Mouse (Mus musculus): ENCODE measurements around the gene Hps3. TPM values are rescaled to one million over a fixed set of nuclear protein-coding genes. Genes with fewer than 3 reads are reported as not detected.

The Hps3 gene
- polyA plus RNA-seq, 1 experiment = 17.4 TPM

DNA sequence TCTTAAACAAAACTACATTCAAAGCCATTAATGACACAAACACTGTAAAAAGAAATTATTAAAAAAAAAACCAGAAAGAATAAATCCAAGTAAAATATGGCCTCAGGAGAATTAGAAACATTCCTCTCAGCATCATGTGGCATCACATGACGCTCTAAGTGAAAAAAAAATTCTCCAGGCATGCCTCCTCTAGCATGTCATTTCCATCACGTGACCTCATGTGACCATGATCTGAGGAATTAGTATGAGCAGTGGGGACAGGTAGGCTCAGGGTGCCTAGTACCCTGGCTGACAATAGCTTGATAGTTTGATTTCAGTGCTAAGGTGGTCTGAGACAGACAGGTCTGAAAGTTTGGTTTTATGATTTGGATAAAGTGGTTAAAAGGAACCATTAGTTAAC, 54.0 kb downstream of the Hps3 start:
- Histone ChIP-seq H3K27ac (ENCODE audit: insufficient read depth, low read length) (no peak overlapping the region), H3K27me3 (ENCODE audit: control insufficient read depth, insufficient read depth, low read length) (no peaks in the 10 kb centered on the region), H3K4me1 (ENCODE audit: control insufficient read depth, insufficient read depth, low read length) (no peaks in the 10 kb centered on the region), H3K4me3 (replicated peaks; ENCODE audit: insufficient read depth, low read depth, low read length) (no peak overlapping the region)
- WGBS = 79% methylated on average over 2 of the region's 2 CpGs
- no peak for TF ChIP-seq POLR2A (IDR thresholded peaks at IDR 0.05; ENCODE audit: borderline replicate concordance, insufficient read depth, low read length)
- no peak for TF ChIP-seq CTCF (IDR thresholded peaks at IDR 0.05; ENCODE audit: borderline replicate concordance, insufficient read depth, low read depth, low read length)
- no peak for DNase-seq

DNA sequence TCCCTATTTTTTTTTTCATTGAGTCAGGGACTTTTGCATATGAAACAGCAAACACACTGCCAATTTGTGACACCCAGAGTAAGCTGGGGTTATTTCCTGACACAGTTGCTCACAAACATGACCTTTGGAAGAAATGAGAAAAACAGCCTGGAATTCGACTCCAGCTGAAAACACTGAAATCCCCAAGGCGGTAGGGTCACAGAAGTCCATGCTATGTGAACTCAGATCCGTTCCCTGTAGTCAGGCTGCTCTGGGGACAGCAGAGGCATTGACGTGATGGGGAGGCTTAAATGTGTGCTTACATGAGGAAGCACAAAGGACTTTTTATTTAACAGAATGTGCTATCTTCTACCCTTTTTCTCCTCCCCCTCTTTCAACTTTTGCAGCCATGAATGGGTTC, 56.6 kb downstream of the Hps3 start:
- no peak for TF ChIP-seq POLR2A (IDR thresholded peaks at IDR 0.05; ENCODE audit: borderline replicate concordance, insufficient read depth, low read length)
- no peak for TF ChIP-seq CTCF (IDR thresholded peaks at IDR 0.05; ENCODE audit: borderline replicate concordance, insufficient read depth, low read depth, low read length)
- no peak overlapping the region for H3K27ac ChIP-seq (ENCODE audit: insufficient read depth, low read length)
- no peaks in the 10 kb centered on the region for H3K4me1 ChIP-seq (ENCODE audit: control insufficient read depth, insufficient read depth, low read length)
- no peaks in the 10 kb centered on the region for H3K27me3 ChIP-seq (ENCODE audit: control insufficient read depth, insufficient read depth, low read length)
- WGBS = 61% methylated on average over 4 of the region's 4 CpGs
- no peak overlapping the region for H3K4me3 ChIP-seq (replicated peaks; ENCODE audit: insufficient read depth, low read depth, low read length)
- no peak for DNase-seq

DNA sequence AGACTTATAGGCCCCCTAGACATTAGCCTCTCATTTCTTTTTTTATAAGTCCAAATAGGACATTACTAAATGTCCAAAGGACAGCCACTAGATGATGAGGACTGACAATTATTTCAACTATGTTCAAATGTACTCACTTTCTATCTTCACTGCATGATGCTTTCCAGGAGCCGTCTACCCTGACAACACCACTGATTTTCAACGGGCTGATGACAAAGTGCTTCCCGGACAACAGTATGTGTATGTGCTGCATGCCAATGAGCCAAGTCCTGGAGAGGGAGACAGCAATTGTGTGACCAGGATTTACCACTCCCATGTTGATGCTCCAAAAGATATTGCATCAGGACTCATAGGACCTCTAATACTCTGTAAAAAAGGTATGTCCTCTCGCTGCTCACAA, 69.0 kb downstream of the Hps3 start:
- Histone ChIP-seq H3K4me1 (ENCODE audit: control insufficient read depth, insufficient read depth, low read length) (no peaks in the 10 kb centered on the region), H3K4me3 (replicated peaks; ENCODE audit: insufficient read depth, low read depth, low read length) (no peak overlapping the region), H3K27ac (ENCODE audit: insufficient read depth, low read length) (no peak overlapping the region), H3K27me3 (ENCODE audit: control insufficient read depth, insufficient read depth, low read length) (no peaks in the 10 kb centered on the region)
- DNase-seq = no peak
- TF ChIP-seq CTCF (IDR thresholded peaks at IDR 0.05; ENCODE audit: borderline replicate concordance, insufficient read depth, low read depth, low read length) = no peak
- TF ChIP-seq POLR2A (IDR thresholded peaks at IDR 0.05; ENCODE audit: borderline replicate concordance, insufficient read depth, low read length) = no peak
- 35% methylated on average over 4 of the region's 4 CpGs for WGBS

GRCm38 (mm10) chr3:19965239-19965638, 69.9 kb downstream of the Hps3 start:
- 88% methylated on average over 5 of the region's 5 CpGs for WGBS
- no peak for TF ChIP-seq CTCF (IDR thresholded peaks at IDR 0.05; ENCODE audit: borderline replicate concordance, insufficient read depth, low read depth, low read length)
- no peak for TF ChIP-seq POLR2A (IDR thresholded peaks at IDR 0.05; ENCODE audit: borderline replicate concordance, insufficient read depth, low read length)
- H3K27me3 ChIP-seq (ENCODE audit: control insufficient read depth, insufficient read depth, low read length) = no peaks in the 10 kb centered on the region

GRCm38 (mm10) chr3:19964625-19965188, 70.4 kb downstream of the Hps3 start:
- Histone ChIP-seq H3K27ac (ENCODE audit: insufficient read depth, low read length) (no peak overlapping the region), H3K4me3 (replicated peaks; ENCODE audit: insufficient read depth, low read depth, low read length) (no peak overlapping the region), H3K4me1 (ENCODE audit: control insufficient read depth, insufficient read depth, low read length) (no peaks in the 10 kb centered on the region), H3K27me3 (ENCODE audit: control insufficient read depth, insufficient read depth, low read length) (no peaks in the 10 kb centered on the region)
- 85% methylated on average over 2 of the region's 2 CpGs for WGBS
- TF ChIP-seq POLR2A (IDR thresholded peaks at IDR 0.05; ENCODE audit: borderline replicate concordance, insufficient read depth, low read length) (no peak), CTCF (IDR thresholded peaks at IDR 0.05; ENCODE audit: borderline replicate concordance, insufficient read depth, low read depth, low read length) (no peak)
- no peak for DNase-seq

More at GRCm38 (mm10) chr3:19965239-19965638, 69.9 kb downstream of the Hps3 start:
- Histone ChIP-seq H3K4me3 (replicated peaks; ENCODE audit: insufficient read depth, low read depth, low read length) (no peak overlapping the region), H3K4me1 (ENCODE audit: control insufficient read depth, insufficient read depth, low read length) (no peaks in the 10 kb centered on the region), H3K27ac (ENCODE audit: insufficient read depth, low read length) (no peak overlapping the region)
- DNase-seq = no peak

GRCm38 (mm10) chr3:19962769-19963513, 72.2 kb downstream of the Hps3 start:
- Histone ChIP-seq H3K27me3 (ENCODE audit: control insufficient read depth, insufficient read depth, low read length) (no peaks in the 10 kb centered on the region), H3K4me3 (replicated peaks; ENCODE audit: insufficient read depth, low read depth, low read length) (no peak overlapping the region), H3K27ac (ENCODE audit: insufficient read depth, low read length) (no peak overlapping the region), H3K4me1 (ENCODE audit: control insufficient read depth, insufficient read depth, low read length) (no peaks in the 10 kb centered on the region)
- WGBS = 84% methylated on average over 3 of the region's 3 CpGs
- no peak for TF ChIP-seq POLR2A (IDR thresholded peaks at IDR 0.05; ENCODE audit: borderline replicate concordance, insufficient read depth, low read length)
- TF ChIP-seq CTCF (IDR thresholded peaks at IDR 0.05; ENCODE audit: borderline replicate concordance, insufficient read depth, low read depth, low read length) = no peak
- DNase-seq = no peak

GRCm38 (mm10) chr3:19961341-19961740, 73.8 kb downstream of the Hps3 start:
- Histone ChIP-seq H3K27ac (ENCODE audit: insufficient read depth, low read length) (no peak overlapping the region), H3K27me3 (ENCODE audit: control insufficient read depth, insufficient read depth, low read length) (no peaks in the 10 kb centered on the region), H3K4me3 (replicated peaks; ENCODE audit: insufficient read depth, low read depth, low read length) (no peak overlapping the region), H3K4me1 (ENCODE audit: control insufficient read depth, insufficient read depth, low read length) (no peaks in the 10 kb centered on the region)
- no peak for DNase-seq
- TF ChIP-seq CTCF (IDR thresholded peaks at IDR 0.05; ENCODE audit: borderline replicate concordance, insufficient read depth, low read depth, low read length) = no peak
- no peak for TF ChIP-seq POLR2A (IDR thresholded peaks at IDR 0.05; ENCODE audit: borderline replicate concordance, insufficient read depth, low read length)
- WGBS = 81% methylated on average over 2 of the region's 2 CpGs

- no peaks in the 10 kb centered on the region for H3K4me1 ChIP-seq (ENCODE audit: control insufficient read depth, insufficient read depth, low read length)
- 51% methylated on average over 3 of the region's 3 CpGs for WGBS
- no peaks in the 10 kb centered on the region for H3K27me3 ChIP-seq (ENCODE audit: control insufficient read depth, insufficient read depth, low read length)
- H3K4me3 ChIP-seq (replicated peaks; ENCODE audit: insufficient read depth, low read depth, low read length) = no peak overlapping the region
- no peak for TF ChIP-seq CTCF (IDR thresholded peaks at IDR 0.05; ENCODE audit: borderline replicate concordance, insufficient read depth, low read depth, low read length)
- no peak for TF ChIP-seq POLR2A (IDR thresholded peaks at IDR 0.05; ENCODE audit: borderline replicate concordance, insufficient read depth, low read length)
- no peak for DNase-seq
- no peak overlapping the region for H3K27ac ChIP-seq (ENCODE audit: insufficient read depth, low read length)
These were observed 74.5 kb downstream of the Hps3 start for GRCm38 (mm10) chr3:19960570-19961114.
